Mouse (Mus musculus): ENCODE results near the gene Lgr5.

Gene Lgr5

DNA sequence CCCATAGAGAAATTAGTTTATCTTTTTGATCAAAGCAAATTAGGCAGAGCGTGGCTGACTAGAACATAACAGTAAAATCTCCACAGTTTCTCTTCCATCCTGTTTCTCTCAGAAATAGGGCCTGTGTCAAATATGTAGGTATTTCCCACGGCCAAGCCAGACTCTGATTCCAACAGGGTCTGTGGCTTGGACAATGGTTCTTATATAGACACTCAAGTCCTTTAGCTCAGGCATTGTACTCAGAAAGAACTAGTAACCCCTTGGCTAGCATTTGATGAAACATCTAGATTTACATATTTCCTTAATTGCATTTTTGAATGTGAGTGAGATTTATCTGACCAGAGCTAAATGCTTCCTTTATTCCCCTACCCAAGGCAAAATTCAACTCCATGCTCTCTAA is 17.0 kb downstream of the Lgr5 start:
- no peak for DNase-seq (ENCODE audit: low read depth, low spot score)

DNA sequence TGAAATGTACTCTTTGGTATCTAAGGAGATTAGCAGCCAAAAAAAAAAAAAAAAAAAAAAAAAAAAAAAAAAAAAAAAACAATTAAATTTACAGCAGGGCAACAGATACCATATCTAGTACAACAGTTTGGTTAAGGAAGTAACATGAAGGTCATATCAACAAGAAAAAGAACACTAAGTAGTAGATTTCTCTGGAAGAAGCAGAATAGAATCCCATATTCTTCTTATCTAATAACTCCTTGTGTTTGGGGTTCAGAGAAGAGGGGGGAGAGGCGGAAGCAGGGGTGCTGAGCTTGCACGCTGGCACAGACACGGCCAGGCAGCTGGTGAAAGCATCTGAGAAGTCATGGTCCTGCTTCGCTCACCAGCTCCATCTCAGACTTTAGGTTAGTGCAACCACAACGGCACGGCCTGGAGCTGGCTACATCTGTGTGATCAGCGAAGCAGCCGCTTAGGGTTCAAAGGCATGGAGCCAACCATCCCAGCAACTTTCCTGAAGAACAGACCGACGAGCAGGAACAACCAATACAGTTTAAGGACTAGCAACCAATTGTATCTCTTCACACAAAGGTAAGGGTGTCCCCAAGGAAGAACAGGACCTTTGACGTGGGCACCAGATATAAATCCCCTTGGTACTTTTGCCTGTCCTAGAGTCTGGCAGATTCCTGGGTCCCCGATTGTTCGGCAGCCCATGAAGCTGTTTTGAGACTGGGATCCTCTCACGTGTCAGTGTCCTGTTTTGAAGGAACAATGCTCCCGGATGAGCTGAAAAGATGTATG is 17.7 kb downstream of the Lgr5 start, which contains the start of gene A930009A15Rik:
TSS of gene A930009A15Rik (plus strand) at position 275 of the 780 bp plus-strand sequence.
- DNase-seq (ENCODE audit: low read depth, low spot score): no peak

DNA sequence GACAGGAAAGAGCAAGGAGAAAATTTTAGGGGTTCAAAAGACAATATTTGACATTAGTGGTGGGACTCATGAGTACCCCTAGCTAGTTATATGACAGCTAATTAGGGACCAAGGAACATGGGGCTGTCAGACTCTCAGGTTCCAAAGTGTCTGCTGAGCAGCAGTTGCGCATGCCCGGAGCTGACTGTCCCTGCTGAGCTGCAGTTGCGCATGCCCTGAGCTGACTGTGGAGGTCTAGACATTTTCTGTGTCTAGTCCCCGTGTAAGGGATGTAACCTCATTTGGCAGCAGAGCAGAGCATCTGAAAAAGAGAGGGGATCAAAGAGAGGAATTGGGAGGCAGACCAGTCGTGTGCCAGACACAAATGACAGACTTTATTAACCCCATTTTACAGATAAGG is 23.6 kb downstream of the Lgr5 start:
- DNase-seq (ENCODE audit: low read depth, low spot score): no peak

DNA sequence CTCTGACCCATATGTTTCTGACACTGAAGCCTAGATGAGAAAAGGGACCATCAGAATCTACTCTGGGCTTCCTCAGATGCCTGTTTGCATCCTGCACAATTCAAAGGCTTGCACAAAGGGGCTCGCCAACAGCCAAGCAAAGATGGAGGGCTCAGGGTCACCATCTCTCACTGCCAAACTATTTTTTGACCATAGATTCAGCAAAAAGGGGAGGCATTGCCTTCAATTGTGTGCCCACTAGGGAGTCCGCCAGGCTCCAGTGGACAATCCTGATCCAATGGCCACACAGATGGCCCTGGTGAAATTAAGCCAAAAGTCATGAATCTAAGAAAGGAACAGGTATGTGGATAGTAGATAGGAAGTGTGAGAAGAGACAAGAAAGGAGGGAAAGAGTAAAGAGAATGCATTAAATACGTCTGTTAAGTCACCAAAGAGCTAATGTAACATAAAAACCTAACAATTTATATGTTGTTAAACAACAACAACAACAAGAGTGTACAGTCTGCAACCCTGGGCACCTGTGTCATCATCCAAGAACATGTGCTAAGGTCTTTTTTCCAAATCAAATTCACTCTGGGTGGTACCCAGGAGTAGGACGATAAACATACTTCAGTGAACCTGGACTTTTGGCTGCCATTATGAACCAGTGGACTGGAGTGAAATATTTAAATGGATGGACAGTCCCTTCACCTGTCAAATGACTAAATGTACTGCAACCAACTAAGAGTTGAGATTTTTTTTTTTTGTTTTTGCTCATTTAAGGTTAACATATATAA is 24.5 kb downstream of the Lgr5 start:
- DNase-seq (ENCODE audit: low read depth, low spot score): no peak

DNA sequence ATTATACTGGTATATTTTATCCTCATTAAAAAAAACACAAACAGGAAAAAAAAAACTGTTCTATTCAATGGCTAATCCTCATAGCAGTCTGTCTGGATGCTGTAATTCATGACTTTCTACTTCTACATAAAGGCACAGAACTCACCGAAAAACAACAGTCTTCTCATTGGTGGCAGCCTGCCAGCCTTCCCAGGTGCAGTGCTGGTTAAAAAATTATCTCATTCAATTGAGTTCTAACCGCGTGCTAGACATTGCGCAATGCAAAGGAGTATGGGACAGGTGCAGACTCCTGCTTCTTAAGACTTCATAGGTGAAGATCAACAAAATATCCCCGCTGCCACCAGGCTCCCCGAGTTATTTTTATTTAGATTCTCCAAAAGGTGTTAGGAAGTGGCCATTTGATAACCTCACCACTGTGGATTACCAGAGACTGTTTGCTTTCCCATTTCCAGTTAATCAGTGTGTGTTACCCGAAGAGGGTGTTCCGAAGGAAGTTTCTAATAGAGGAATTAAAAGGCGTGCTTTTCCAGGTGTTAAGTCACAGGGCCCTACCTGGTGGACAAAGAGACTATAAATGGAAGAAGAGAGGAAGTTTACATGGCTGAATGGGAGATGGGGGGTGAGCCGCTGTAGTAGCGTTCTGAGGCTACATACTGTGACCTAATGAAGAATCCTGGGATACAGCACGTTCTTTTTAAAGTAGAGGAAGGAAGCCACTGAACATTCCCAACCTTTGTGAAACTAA is 26.3 kb downstream of the Lgr5 start:
- no peak for DNase-seq (ENCODE audit: low read depth, low spot score)

DNA sequence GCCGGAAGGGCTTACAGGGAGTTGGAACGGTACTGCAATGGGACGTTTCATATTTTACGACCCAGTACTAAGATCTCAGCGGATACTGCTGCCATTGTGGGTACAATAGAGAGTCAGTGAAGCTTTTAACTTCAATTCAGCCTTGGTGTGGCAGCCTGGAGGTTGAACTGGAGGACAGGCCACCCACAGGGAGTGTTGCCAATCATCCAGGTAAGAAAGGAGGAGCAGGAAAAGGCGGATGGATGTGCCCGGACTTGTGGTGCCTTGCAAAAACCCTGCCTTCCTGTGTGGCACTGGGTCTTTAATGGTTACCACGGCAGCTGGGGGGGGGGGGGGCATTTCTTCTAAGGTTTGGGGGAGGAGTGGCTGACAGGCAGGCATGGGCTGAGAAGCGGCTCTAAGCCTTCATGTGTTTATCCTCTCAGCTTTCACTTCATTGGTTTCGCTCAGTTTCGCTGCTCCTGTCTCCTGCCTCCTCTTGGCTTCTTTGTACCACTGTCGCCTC is 30.8 kb downstream of the Lgr5 start:
- no peak for DNase-seq (ENCODE audit: low read depth, low spot score)

DNA sequence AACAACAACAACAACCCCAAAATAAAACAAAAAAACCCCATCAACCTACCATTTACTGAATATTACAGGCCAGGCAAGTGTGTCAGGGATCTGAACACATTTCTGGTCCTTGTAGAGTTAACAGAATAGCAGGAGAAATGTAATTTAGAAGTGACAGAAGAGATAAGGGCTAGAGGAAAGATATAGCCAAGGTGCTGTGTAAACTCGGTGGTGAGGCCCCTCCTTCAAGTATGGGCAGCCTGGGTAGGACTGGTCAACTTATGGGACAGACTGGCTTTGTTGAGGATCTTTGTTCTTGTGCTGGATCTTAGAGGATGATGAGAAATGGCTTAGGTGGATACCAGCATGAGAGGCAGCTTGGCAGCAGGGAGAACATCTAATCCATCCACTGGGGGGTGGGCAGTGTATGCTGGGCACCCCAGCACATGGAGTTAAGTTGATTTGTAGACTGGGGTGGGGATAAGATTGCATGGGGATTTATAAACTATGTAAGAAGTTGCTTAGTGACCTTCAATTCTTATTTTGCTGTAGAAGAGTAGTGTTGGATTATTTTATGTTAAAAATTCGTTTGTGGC is 32.3 kb downstream of the Lgr5 start:
- no peak for DNase-seq (ENCODE audit: low read depth, low spot score)

DNA sequence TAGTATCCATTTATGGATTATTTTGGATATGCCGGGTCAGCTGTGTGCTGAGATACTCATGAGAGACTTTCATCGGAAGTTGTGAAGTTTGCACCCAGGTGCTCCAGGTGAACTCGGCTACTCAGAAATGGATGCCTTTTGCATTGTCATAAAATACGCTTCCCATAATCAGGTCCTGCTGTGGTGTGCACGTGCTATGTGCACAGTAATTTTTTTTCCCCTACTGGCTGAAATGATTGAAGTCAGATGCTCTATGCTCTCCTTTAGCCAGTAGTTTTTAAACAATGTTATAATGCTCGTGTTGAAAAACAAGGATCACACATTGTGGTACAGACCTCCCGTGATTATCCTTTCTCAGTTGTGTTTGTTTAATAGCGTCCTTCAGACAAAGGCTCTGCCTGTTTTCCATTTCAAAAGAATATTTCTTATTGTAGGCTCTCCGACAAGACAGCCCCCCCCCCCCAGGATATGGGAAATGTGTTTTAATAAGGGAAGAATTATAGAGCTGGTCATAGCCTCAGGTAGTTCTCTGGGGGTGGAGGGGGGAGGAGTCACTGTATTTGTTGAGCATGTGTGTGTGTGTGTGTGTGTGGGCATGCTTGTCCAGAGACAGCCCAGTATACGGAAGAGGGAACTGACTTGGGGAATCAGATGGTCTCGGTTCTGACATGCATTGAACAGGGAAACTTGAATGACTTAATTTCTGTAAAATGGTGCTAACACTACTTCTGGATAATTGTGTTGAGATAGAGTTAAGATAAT is 34.0 kb downstream of the Lgr5 start:
- DNase-seq (ENCODE audit: low read depth, low spot score): no peak

DNA sequence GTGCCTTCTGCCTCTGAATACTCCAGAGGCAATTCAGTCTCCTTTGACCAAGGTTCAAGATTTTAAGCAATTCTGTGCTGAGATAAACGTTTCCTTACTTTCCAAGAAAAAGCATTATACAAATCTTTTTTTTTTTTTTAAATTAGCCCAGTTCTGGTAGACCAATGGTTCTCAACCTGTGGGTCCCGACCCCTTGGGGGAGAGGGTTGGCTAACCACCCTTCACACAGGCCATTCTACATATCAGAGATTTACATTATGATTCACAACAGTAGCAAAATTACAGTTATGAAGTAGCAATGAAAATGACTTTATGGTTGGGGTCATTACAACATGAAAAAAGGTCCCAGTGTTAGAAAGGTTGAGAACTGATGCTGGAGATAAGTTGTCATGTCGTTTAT is 36.5 kb downstream of the Lgr5 start:
- no peak for DNase-seq (ENCODE audit: low read depth, low spot score)

DNA sequence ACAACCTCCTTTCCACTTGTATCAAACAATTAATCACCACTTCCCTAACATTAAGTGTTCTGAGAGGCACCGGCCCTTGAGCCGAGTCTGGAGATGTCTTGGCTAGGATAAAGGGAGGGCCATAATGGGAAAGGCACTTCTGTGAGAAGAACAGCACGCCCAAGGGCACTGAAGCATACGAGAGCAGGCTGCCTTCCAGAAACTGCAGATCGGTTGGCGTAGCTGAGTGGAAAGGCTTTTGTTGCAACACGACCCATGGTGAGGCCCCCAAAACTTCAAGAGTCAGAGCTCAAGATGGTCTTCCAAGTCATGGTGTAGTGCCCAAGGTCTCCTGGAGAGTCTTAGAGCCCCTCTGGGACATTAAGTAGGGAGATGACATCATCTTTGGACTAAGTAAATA is 37.3 kb downstream of the Lgr5 start:
- no peak for DNase-seq (ENCODE audit: low read depth, low spot score)

DNA sequence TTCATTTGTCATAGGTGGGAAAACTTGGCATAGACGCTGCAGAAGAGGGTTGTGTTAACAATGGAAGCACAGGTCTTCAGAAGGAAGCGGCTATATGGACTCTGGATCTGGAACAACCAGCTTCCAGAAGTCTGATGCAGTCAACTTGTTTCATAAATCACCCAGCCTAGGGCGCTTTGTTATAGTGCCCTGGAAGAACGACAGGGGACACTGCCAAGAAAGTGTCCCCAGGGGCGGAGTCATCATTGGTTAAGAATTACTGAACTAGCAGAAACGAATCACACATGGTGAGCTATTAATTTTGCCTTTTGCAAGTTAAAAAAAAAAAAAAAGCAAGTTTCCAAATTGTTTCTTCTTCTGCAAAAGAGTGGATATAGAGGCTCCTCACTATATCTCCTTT is 44.7 kb downstream of the Lgr5 start:
- no peak for DNase-seq (ENCODE audit: low read depth, low spot score)

DNA sequence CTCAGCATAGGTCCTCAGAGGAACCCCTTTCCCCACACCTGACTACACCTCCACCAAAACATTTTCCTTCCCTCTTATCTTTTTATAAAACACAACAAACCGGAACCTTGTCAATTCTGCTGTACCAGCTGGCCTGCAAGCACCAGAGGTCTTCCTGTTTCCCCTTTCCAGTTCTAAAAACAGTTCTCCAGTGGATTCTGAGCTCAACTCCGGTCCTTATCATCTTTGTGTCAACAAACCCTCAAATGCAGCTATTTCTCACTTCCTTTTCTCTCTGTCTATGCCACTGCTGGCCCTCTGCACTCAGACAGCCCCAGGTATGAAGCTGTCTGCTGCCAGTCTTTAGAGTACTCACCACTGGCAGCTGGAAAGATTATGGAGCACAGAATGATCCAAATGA is 56.8 kb downstream of the Lgr5 start:
- no peak for DNase-seq (ENCODE audit: low read depth, low spot score)

DNA sequence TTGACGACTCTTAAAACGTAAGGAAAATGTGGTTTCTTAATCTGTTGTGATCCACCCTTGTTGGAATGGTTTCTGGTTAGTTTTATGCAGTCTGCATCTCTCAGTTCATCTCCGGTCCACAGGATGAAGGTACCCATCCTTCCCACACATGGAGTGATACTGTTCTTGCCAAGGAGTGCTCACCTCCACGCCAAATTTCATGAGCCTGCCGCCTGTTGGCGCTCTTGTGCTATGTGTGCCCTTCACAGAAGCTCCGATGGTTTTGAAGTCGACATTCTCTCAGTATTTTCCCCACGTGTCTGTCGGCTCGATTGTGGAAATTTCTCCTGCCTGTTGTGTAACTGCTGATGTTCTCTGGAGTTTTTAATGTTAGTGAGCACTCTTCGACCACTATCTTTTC is 57.8 kb downstream of the Lgr5 start:
- no peak for DNase-seq (ENCODE audit: low read depth, low spot score)

DNA sequence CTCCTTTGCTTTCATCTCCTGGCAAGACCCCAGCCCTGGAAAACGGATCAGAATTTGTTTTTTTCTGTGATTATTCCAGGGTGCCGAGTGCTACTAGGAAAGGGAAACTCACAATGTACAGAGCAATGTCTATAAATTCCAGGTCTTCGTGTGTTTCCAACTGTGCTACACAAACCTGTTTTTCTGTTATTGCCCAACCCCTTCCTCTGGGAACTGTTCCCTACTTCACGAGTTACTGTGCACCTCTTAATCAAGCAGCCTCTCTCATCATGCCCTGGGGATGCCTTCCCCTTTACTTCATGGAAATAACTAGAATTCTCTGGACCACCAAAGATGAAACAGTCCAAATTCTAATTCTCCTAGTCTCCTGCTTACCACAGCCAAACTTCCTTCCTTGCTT is 58.7 kb downstream of the Lgr5 start:
- no peak for DNase-seq (ENCODE audit: low read depth, low spot score)

DNA sequence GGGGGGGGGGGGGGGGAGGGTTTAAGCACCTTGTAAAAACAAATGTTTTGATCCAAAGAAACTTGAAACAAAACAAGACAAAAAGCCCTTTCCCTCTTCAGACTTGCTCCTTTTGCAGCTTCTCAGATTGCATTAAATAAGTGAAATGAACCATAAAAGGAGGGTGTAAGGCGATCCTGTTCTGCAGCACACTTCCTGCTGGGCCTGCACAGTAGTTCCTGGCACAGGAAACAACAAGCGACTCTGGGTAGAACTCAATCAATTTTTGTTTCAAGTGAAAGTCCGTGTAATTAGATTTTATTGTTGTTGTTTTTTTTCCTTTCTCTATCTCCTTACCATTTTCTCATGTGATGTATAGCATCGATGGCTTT is 66.5 kb downstream of the Lgr5 start:
- DNase-seq (ENCODE audit: low read depth, low spot score): no peak

DNA sequence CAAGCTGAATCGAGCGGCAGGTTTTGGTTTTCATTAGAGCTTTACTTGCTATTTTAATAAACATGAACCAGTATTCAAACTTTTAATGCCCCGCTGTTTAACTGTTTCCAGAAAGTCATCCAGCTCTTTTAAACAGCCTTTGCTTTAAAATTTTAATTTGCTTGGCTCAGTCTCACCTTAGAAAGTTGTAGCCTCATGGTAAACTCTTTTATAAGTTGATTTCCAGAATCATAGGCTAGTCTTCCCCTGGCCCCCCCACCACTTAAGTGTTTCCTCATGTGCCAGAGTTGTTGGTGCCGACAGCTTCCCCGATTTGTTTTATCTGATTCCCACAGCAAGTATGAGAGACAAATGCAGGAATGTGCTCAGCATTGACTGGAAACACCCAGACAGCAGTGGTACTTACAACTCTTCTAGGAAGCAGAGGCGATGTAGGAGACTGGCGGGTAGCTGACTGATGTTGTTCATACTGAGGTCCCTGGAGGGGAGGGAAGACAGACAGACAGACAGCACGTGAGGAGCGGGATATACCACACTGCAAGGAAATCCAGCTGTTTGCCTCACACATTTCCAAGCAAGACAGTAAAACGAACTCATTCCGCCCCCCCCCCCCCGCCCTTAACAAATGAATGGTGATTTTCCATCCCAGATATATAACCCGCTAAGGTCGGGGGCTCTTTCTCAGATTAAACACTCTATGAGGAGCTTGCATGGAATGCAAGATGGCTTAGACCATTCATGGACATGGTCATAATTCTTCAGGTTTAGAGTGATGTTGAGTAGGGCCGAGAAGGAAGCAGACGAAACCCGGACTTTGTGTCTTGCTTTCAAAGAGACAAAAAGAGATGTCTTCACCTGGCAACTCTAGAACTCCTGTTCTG is 67.1 kb downstream of the Lgr5 start:
- no peak for DNase-seq (ENCODE audit: low read depth, low spot score)

DNA sequence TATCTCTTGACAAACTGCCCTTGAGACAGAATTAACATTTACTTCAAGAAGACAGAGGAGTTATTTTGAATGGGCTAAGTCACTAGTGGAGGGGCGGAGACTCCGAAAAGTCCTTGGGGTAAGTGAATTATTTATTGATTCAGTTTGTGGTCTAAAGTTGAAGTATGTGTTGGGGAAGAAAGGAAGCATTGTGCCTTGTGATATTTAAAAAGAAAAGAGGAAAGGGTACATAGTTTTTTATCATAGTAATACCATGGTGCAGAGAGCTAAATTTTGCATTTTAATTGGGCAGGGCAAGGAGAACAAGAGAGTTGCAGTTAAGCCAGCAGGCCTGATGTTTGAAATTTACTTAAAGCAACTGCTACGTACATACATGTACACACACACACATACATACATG is 68.7 kb downstream of the Lgr5 start:
- no peak for DNase-seq (ENCODE audit: low read depth, low spot score)

DNA sequence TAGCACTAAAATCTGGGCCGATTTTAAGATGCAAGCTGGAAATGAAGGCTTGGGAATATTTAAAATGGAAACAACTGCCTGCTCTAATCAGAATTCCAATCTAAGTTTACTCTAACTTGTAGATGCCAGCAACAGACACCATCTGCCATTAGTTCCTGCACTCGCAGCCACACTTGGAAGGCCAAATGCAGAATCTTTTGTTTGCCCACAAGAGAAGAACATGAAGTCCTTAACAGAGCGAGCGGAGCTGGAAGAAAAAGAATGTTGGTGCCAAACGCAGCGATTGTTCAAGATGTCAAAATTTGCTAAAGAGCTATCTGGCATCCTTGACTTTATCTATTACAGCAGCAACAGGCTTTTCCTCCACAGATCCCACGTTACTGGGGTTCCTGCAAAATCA is 72.1 kb downstream of the Lgr5 start:
- DNase-seq (ENCODE audit: low read depth, low spot score): peak; percentile 54

DNA sequence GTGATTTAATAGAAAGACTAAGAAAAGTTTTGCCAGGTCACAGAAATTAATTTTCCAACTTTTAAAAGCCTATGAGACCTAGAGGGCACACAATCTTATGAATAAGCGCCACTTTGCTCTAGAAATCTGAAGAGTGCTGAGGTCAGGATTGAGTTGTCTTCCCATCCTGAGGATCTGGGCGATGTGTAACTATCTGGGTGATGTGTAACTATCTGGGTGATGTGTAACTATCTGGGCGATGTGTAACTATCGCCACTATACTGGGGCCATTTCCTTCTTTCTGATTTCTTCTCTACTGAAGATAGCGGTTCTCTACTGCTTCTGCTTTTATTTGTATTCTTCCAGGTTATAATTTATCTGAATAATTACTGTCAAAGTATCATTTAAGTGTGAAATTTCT is 76.6 kb downstream of the Lgr5 start:
- no peak for DNase-seq (ENCODE audit: low read depth, low spot score)

DNA sequence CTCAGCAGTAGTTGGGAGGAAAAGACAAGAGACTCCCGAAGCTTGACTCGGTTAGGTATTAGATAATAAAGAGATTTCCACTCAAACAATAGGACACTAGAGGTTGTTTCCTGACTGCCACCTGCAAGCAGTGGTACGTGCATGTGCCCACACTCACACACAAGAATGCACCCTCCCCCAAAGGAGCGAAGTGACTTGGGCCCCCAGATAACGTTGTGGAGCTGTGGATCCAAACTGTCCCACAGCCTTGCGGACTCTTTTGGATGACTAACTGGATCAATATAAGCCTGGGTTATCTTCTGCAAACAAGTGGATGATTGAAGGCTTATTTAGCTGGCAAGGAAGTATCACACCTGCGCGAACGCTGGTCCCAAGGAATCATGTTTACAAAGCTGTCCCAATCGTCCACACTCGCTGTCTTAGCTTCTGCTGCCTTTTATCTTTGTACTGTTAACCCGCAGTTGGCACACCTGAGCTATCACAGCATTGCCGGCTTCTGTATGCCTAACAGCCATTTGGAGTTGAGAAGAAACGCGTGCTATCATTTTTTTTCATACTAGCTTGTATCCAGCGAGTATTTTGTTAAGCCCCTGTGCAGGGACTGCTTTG is 81.8 kb downstream of the Lgr5 start:
- DNase-seq (ENCODE audit: low read depth, low spot score): no peak

Data from telencephalon, adult 2 months (tissue).